Mouse (Mus musculus) forebrain, embryonic 15.5 days (tissue): ENCODE results near the gene Alpk1. TPM values are rescaled to one million over a fixed set of nuclear protein-coding genes. Genes with fewer than 3 reads are reported as not detected.

ENCODE experiments used
- ATAC-seq: fragments of 200-750 bp; cut with Nextera tagmentation; replicated peaks from 2 replicates; pipeline ENCODE4 v1.8.0; 2017; ENCODE audit warnings: mild to moderate bottlenecking, moderate TSS enrichment, moderate library complexity
- H3K27ac ChIP-seq: fragments of 300-500 bp; sonication (generic); replicated peaks from 2 replicates; pipeline ENCODE4 v1.5.1; 2015; ENCODE audit warnings: mild to moderate bottlenecking, inconsistent platforms
- H3K27me3 ChIP-seq: fragments of 300-500 bp; sonication (generic); 2 replicates; pipeline ENCODE4 v1.6.1; 2015; ENCODE audit warnings: inconsistent platforms
- H3K36me3 ChIP-seq: fragments of 300-500 bp; sonication (generic); 2 replicates; pipeline ENCODE4 v1.6.1; 2015; ENCODE audit warnings: mild to moderate bottlenecking, inconsistent platforms
- H3K4me1 ChIP-seq: fragments of 300-500 bp; sonication (generic); 2 replicates; pipeline ENCODE4 v1.6.1; 2015; ENCODE audit warnings: inconsistent platforms
- H3K4me2 ChIP-seq: fragments of 300-500 bp; sonication (generic); replicated peaks from 2 replicates; pipeline ENCODE4 v1.6.1; 2015; ENCODE audit warnings: mild to moderate bottlenecking, inconsistent platforms
- H3K4me3 ChIP-seq: fragments of 300-500 bp; sonication (generic); 2 replicates; pipeline ENCODE4 v1.5.1; 2015; ENCODE audit warnings: mild to moderate bottlenecking, inconsistent platforms
- H3K9ac ChIP-seq: fragments of 300-500 bp; sonication (generic); replicated peaks from 2 replicates; pipeline ENCODE4 v1.6.1; 2015; ENCODE audit warnings: mild to moderate bottlenecking, inconsistent platforms
- H3K9me3 ChIP-seq: fragments of 300-500 bp; sonication (generic); 2 replicates; pipeline ENCODE4 v1.6.1; 2016; ENCODE audit warnings: inconsistent platforms
- WGBS: fragments of 180-500 bp; shearing (Covaris S2); methylation state at CpG from one replicate; pipeline ENCODE4 v1.1.7; 2015; ENCODE audit warnings: mixed read lengths; 5-methylcytosine and 5-hydroxymethylcytosine counted together
- polyA plus RNA-seq: library from polyadenylated mRNA; unstranded; fragments of >200 nt; fragmentation: Nextera tagmentation; extraction: Ambion mirVana; gene quantifications from 2 replicates; pipeline ENCODE4 v1.2.1, GENCODE M21; 2015

Gene Alpk1
- polyA plus RNA-seq, 1 experiment from 2014 or later = 0.78 TPM

DNA sequence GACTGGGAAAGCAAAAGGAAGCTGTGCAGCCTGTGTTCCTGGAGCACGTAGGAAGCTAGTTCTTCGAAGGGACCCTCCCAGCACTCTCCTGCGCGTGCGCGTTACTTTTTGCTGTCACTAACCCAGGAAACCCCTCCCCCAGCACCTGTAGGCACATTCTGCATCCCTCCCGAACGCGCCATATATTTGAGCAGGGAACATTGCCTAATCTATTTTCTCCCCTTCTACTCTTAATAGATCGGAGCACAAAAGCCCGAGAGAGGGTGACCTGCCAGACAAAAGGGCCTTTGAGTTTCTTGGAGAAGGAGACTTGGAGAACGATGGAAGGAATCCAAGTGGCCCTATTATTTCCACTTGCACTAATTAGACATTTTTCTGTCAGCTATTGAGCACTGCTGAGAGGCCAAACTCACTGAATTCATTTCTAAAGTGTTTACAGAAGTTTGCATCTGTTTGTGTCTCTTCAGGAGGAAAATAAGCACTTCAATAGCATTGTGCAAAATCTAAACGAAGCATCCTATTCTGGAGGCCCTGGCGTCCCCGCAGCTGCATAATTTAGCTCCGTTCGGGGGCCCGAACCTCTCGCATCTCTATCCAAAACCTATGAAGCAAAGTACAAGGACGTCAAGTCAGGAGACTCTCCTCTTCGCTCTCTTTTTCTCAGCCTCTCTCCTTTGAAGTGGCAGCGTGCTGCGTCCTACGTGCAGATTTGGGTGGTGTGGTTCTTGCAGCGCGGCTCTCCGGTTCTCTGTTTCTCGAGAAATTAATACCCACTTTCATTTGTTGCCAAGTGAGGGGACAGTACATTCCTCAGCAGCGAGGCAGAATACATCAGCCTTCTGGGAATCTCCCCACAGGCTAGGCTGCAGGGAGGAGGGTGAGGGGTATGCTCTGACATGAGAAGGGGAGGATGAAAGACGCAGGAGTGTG lies 74.5 kb downstream of the Alpk1 start:
- Histone ChIP-seq H3K9me3 (no peaks in the 10 kb centered on the region), H3K36me3 (no peaks in the 10 kb centered on the region), H3K27ac (peak overlapping the region; percentile 80), H3K27me3 (peaks cover 9% of the 10 kb centered on the region; the same call in 1 of the 2 replicates), H3K4me3 (peak overlapping the region; percentile 28), H3K9ac (peak overlapping the region; percentile 25), H3K4me2 (peak overlapping the region; percentile 45), H3K4me1 (peaks cover 29% of the 10 kb centered on the region)
- ATAC-seq = peak; percentile 82
- 1% methylated on average over 30 of the region's 30 CpGs for WGBS

GRCm38 (mm10) chr3:127705139-127705514 lies 75.2 kb downstream of the Alpk1 start:
- H3K4me1 ChIP-seq = peaks cover 29% of the 10 kb centered on the region
- H3K9ac ChIP-seq = no peak overlapping the region; the same call in 1 of the 2 replicates
- WGBS = 30% methylated on average over 11 of the region's 11 CpGs
- peak overlapping the region; percentile 80 for H3K27ac ChIP-seq
- ATAC-seq = peak; percentile 9; the same call in 1 of the 2 replicates
- peak overlapping the region; percentile 28 for H3K4me3 ChIP-seq
- H3K9me3 ChIP-seq = no peaks in the 10 kb centered on the region
- peak overlapping the region; percentile 45 for H3K4me2 ChIP-seq
- peaks cover 9% of the 10 kb centered on the region; the same call in 1 of the 2 replicates for H3K27me3 ChIP-seq
- H3K36me3 ChIP-seq = no peaks in the 10 kb centered on the region

DNA sequence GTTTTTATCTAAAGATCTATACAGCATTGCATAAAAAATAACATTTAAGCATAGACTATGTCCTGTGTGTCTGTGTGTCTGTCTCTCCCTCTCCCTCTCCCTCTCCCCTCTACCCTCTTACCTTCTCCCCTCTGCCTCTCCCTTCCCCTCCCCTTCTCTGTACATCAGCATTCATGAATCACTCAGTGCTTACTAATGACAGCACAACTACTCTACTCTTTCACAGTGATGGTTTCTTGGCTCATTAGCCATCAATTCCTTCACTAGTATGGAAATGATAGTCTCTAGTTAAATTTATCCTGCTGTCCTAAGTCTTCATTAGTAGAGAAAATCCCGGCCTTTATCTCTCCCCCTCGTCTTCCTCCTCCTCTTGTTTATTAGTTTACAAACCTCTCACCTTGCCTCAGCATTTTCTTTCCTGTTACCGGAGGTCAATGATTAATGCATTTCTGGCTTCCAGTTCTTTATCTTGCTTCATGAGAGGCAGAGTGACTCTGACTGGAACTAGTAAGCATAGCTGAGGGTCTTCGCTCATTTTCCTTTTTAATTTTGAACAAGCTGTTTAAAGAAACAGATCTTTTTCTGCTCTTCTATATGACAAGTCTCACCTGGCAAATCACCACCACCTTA lies 79.0 kb downstream of the Alpk1 start:
- Histone ChIP-seq H3K27ac (0 out of 2 replicates have a peak overlapping the region, but pooled peaks have one; percentile 27), H3K9ac (no peak overlapping the region), H3K4me1 (peaks cover 24% of the 10 kb centered on the region), H3K4me2 (no peak overlapping the region), H3K36me3 (no peaks in the 10 kb centered on the region), H3K27me3 (peaks cover 8% of the 10 kb centered on the region; the same call in 1 of the 2 replicates), H3K4me3 (no peak overlapping the region), H3K9me3 (no peaks in the 10 kb centered on the region)
- ATAC-seq = no peak
- WGBS = 42% methylated on average over 4 of the region's 4 CpGs

- H3K9me3 ChIP-seq = no peaks in the 10 kb centered on the region
- H3K4me1 ChIP-seq = peaks cover 24% of the 10 kb centered on the region
- H3K4me3 ChIP-seq = no peak overlapping the region
- no peak overlapping the region for H3K9ac ChIP-seq
- no peak overlapping the region for H3K4me2 ChIP-seq
- no peak for ATAC-seq
- H3K36me3 ChIP-seq = no peaks in the 10 kb centered on the region
- H3K27me3 ChIP-seq = peaks cover 13% of the 10 kb centered on the region; the same call in 1 of the 2 replicates
- H3K27ac ChIP-seq = no peak overlapping the region
- WGBS = 89% methylated on average over 5 of the region's 5 CpGs
These were observed 81.7 kb downstream of the Alpk1 start for GRCm38 (mm10) chr3:127698636-127699035.

- Histone ChIP-seq H3K27ac (peak overlapping the region; percentile 31; the same call in 1 of the 2 replicates), H3K36me3 (no peaks in the 10 kb centered on the region), H3K4me1 (peaks cover 24% of the 10 kb centered on the region), H3K27me3 (peaks cover 10% of the 10 kb centered on the region; the same call in 1 of the 2 replicates), H3K4me3 (no peak overlapping the region), H3K9me3 (no peaks in the 10 kb centered on the region), H3K4me2 (no peak overlapping the region), H3K9ac (no peak overlapping the region)
- 29% methylated on average over 11 of the region's 11 CpGs for WGBS
- peak; percentile 41 for ATAC-seq
These were observed 83.8 kb downstream of the Alpk1 start for GRCm38 (mm10) chr3:127696541-127696940.

DNA sequence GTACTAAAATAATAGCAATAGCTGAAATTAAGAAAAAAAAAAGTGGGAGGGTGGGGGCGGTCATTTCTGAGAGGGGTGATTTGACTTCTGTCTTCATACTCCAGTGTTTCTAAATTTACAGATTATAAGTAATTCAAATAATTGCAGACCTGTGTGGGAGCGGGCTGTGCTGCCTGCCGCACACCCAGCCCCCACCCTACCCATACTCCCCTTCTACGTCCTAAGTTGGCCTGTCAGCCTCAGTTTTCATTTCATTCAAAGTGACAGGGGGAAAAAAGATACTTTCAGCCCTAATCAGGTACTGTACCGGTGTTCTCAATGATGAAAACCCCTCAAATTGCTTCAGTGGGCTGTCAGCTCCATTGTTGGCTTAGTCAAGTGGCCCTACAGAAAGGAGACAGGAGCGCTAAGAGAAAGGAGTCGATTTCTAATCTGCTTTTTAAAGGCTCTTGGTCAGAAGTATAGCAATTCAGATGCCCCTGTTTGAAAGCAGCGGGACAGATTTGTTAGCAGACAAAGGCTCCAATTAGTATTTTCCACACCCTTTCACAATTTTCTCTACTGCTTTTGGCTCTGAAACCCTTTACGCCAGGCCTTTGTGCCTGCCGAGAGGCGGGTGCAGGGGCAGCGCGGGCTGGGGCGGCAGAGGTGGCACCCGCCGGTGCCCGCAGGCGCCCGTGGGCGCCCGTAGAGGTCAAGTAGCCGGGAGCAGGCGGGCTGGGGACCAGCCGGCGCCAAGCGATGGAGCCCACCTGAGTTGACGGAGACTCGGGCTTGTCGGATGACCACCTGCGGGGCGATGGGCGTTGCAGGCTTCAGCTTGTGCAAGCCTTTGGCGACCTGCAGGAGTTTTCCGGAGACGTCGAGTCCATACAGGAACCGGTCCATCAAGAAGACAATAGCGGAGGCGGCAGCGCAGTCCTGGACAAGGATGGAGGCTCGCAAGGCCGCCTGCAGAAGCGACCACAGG lies 85.2 kb downstream of the Alpk1 start:
- no peaks in the 10 kb centered on the region for H3K9me3 ChIP-seq
- peak overlapping the region; percentile 86 for H3K27ac ChIP-seq
- peak; percentile 76 for ATAC-seq
- peaks cover 21% of the 10 kb centered on the region for H3K4me1 ChIP-seq
- peak overlapping the region; percentile 72 for H3K9ac ChIP-seq
- WGBS = 2% methylated on average over 43 of the region's 43 CpGs
- peaks cover 10% of the 10 kb centered on the region; the same call in 1 of the 2 replicates for H3K27me3 ChIP-seq
- peak overlapping the region; percentile 85 for H3K4me2 ChIP-seq
- H3K36me3 ChIP-seq = no peaks in the 10 kb centered on the region
- H3K4me3 ChIP-seq = peak overlapping the region; percentile 40

- no peak overlapping the region for H3K27ac ChIP-seq
- H3K4me2 ChIP-seq = no peak overlapping the region
- H3K36me3 ChIP-seq = no peaks in the 10 kb centered on the region
- H3K27me3 ChIP-seq = 0 out of 2 replicates have a peak, but pooled peaks cover 5% of the 10 kb centered on the region
- peaks cover 15% of the 10 kb centered on the region for H3K4me1 ChIP-seq
- ATAC-seq = no peak
- H3K9me3 ChIP-seq = no peaks in the 10 kb centered on the region
- no peak overlapping the region for H3K9ac ChIP-seq
- no peak overlapping the region for H3K4me3 ChIP-seq
- WGBS = 92% methylated on average over 4 of the region's 4 CpGs
These were observed 89.1 kb downstream of the Alpk1 start for GRCm38 (mm10) chr3:127691230-127691629.

DNA sequence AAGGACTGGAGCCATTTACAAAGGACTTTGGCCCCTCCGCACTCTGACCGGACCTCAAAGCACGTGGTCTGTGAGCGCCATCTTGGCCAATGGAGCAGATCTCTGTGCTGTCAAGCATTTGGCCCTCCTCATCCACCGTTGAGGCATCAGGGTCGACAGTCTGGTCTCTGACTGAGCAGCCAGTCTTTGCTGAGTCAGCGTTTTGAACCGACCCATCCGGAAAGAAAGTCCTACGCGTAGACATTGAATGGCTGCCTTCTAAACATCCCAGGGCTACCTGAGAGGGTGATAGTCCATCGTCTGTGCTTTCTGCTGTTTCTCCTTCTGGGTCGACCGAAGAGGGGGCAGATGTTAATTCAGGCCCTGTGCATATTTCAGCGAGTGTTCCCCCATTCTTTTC lies 100.6 kb downstream of the Alpk1 start:
- Histone ChIP-seq H3K9ac (no peak overlapping the region), H3K27me3 (no peaks in the 10 kb centered on the region), H3K9me3 (no peaks in the 10 kb centered on the region), H3K36me3 (no peaks in the 10 kb centered on the region), H3K27ac (no peak overlapping the region), H3K4me1 (no peaks in the 10 kb centered on the region), H3K4me3 (no peak overlapping the region), H3K4me2 (no peak overlapping the region)
- ATAC-seq = no peak
- 92% methylated on average over 15 of the region's 15 CpGs for WGBS

DNA sequence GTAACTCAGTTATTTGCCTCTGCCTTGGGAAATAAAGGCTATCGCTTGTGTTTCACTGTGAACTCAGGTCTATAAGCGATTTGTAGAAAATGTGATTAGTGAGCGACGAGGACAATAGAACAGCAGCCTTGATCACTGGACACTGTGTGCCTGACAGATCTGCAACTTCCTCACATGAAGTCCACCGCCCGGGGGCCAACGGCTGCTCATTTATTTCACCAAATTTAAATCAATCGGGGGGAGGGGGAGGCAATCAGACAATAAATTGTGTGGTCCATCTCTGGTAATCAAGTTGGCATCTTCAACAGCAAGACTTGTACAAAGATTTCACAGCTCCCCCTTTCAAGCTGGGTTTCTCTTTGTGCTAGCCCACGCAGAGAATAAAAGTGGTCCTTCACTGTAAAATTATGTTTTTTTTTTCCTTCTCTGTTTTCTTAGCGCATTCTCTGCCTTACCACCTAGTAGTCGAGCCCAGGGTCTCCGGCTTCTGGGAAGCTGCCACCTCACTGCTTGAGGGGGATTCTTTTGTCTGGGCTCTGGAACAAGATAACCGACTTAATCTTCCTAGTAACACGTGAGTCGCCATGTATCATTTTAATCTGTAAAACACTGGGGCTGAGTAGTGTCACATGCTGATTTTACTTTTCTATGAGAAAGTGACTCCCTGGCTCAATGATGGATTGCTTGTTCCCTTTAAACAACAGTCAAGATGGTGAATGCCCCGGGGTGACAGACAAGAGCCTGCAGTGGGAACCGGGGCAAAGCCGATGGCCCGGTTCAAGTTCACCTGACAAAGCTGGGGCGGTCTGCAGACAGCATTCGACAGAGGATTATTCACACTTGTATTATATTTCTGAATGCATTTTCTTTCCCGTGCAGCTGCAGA lies 118.4 kb downstream of the Alpk1 start:
- H3K9ac ChIP-seq = peak overlapping the region; percentile 20; the same call in 1 of the 2 replicates
- peaks cover 12% of the 10 kb centered on the region for H3K4me1 ChIP-seq
- H3K4me3 ChIP-seq = no peak overlapping the region
- ATAC-seq = 0 out of 2 replicates have a peak, but pooled peaks have one; percentile 51
- no peaks in the 10 kb centered on the region for H3K27me3 ChIP-seq
- no peaks in the 10 kb centered on the region for H3K9me3 ChIP-seq
- H3K36me3 ChIP-seq = no peaks in the 10 kb centered on the region
- peak overlapping the region; percentile 33 for H3K4me2 ChIP-seq
- 10% methylated on average over 22 of the region's 22 CpGs for WGBS
- peak overlapping the region; percentile 29; the same call in 1 of the 2 replicates for H3K27ac ChIP-seq

GRCm38 (mm10) chr3:127660712-127661111 lies 119.6 kb downstream of the Alpk1 start:
- Histone ChIP-seq H3K4me3 (no peak overlapping the region), H3K9me3 (no peaks in the 10 kb centered on the region), H3K4me2 (no peak overlapping the region), H3K36me3 (no peaks in the 10 kb centered on the region), H3K27me3 (no peaks in the 10 kb centered on the region), H3K4me1 (peaks cover 12% of the 10 kb centered on the region), H3K9ac (no peak overlapping the region), H3K27ac (no peak overlapping the region)
- ATAC-seq = no peak
- 72% methylated on average over 7 of the region's 7 CpGs for WGBS
